ENCODE assay signal across 27 mouse cellular contexts in the genomic region with DNA sequence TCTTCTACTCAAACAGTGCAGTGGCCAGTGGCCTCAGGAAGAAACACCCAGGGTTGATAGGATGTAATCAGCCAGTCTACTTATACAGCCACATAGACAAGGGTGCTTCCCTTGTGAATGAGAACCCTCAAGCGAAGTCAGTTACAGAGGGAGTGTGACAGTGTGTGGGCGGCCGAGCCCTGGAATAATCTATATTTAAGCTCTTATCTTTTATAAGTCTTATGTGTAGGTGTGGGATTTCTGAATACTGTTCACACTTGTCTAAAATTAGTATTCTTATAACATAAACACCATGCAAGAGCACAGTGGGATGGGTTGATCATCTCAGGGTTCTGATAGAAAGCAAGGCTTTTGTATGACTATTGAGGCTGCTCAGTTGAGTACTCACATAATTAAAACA.
DNase-seq lines count a peak whose midpoint lies in the region; ATAC-seq lines count a peak whose summit lies in the region.
"Had no signal": no experiment of that assay in that cellular context is flagged by ENCODE, and none has a peak within 500 bp of the region (broad histone marks: within the 10 kb centered on the region; RNA-seq: fewer than 3 reads in every experiment).

No protein-coding gene starts in this region.

- peak; percentile 69 for DNase-seq in right cerebral cortex, adult 18-20 months
- no peak for DNase-seq in right cerebral cortex, postnatal 4 days
- DNase-seq in frontal cortex, postnatal 36 days (ENCODE audit: low spot score in 2 of 2) = peak; percentile 40 to 79
- DNase-seq in left cerebral cortex, postnatal 25 days (ENCODE audit: low spot score in 2 of 2) = peak; percentile 38 to 85
- peak; percentile 66 for DNase-seq in telencephalon, adult 2 months (ENCODE audit: low read depth, low spot score)
- no peak for DNase-seq in forebrain, embryonic 14.5 days (ENCODE audit: low spot score)
- DNase-seq in kidney, postnatal 25 days = no peak
- DNase-seq in spleen, adult 18-20 months = no peak
- DNase-seq: B cell, adult 2 months; cerebellum, adult 2 months; cerebellum, postnatal 36 days; embryo, embryonic 11 days; heart, postnatal 10 days; layer of hippocampus, postnatal 36 days; liver, embryonic 13.5 days; lung, embryonic 14.5 days had no signal

- no peaks in the 10 kb centered on the region for H3K36me3 ChIP-seq in forebrain, embryonic 14.5 days (ENCODE audit: control insufficient read depth, insufficient read depth, low read length)
- H3K36me3 ChIP-seq: embryonic facial prominence, embryonic 13.5 days; forebrain, embryonic 12.5 days; G1E; heart, embryonic 10.5 days; kidney, embryonic 15.5 days; limb, embryonic 13.5 days; liver, embryonic 13.5 days; midbrain, embryonic 13.5 days had no signal

- peaks cover 16% of the 10 kb centered on the region; the same call in 1 of the 2 replicates for H3K4me1 ChIP-seq in forebrain, embryonic 14.5 days (ENCODE audit: control insufficient read depth, insufficient read depth, low read length)
- H3K4me1 ChIP-seq: embryonic facial prominence, embryonic 13.5 days had no signal

- no peak overlapping the region for H3K4me3 ChIP-seq in forebrain, embryonic 14.5 days (ENCODE audit: low read depth, low read length)
- H3K4me3 ChIP-seq: embryonic facial prominence, embryonic 13.5 days; erythroblast, embryonic 14.5 days; forebrain, embryonic 12.5 days; heart, embryonic 10.5 days; kidney, embryonic 15.5 days; limb, embryonic 13.5 days; liver, embryonic 13.5 days; midbrain, embryonic 13.5 days had no signal

- ATAC-seq in forebrain, embryonic 14.5 days = no peak
- ATAC-seq: intestine, postnatal 0 days; midbrain, embryonic 13.5 days; Patski had no signal

- H3K27me3 ChIP-seq in forebrain, embryonic 14.5 days (replicated peaks; ENCODE audit: control insufficient read depth, insufficient read depth, low read length) = no peaks in the 10 kb centered on the region
- H3K27me3 ChIP-seq: CH12.LX; embryonic facial prominence, embryonic 13.5 days; forebrain, embryonic 12.5 days; kidney, embryonic 15.5 days; limb, embryonic 13.5 days; liver, embryonic 13.5 days; midbrain, embryonic 13.5 days had no signal

- H3K27ac ChIP-seq in forebrain, embryonic 14.5 days (ENCODE audit: low read depth, low read length) = no peak overlapping the region
- H3K27ac ChIP-seq: embryonic facial prominence, embryonic 13.5 days; forebrain, embryonic 12.5 days; heart, embryonic 10.5 days; kidney, embryonic 15.5 days; limb, embryonic 13.5 days; liver, embryonic 13.5 days; midbrain, embryonic 13.5 days had no signal

- no peak overlapping the region for H3K4me2 ChIP-seq in forebrain, embryonic 14.5 days (ENCODE audit: low read length)
- H3K4me2 ChIP-seq: embryonic facial prominence, embryonic 13.5 days; forebrain, embryonic 12.5 days; kidney, embryonic 15.5 days; limb, embryonic 13.5 days; liver, embryonic 13.5 days; lung, embryonic 14.5 days; midbrain, embryonic 13.5 days had no signal

- no peaks in the 10 kb centered on the region for H3K9me3 ChIP-seq in forebrain, embryonic 14.5 days (replicated peaks; ENCODE audit: control insufficient read depth, low read length)
- H3K9me3 ChIP-seq: embryonic facial prominence, embryonic 13.5 days; forebrain, embryonic 12.5 days; heart, embryonic 10.5 days; kidney, embryonic 15.5 days; limb, embryonic 13.5 days; liver, embryonic 13.5 days; midbrain, embryonic 13.5 days had no signal

- H3K9ac ChIP-seq in forebrain, embryonic 14.5 days (ENCODE audit: low read length) = no peak overlapping the region
- H3K9ac ChIP-seq: embryonic facial prominence, embryonic 13.5 days; forebrain, embryonic 12.5 days; kidney, embryonic 15.5 days; limb, embryonic 13.5 days; liver, embryonic 13.5 days; lung, embryonic 14.5 days; midbrain, embryonic 13.5 days had no signal

- intact Hi-C loops in left cerebral cortex, postnatal 25 days (cut with DNase I) = loop anchor here (10.0 kb wide), 1 partner anchor 1933 kb away; no protein-coding TSS in a partner anchor

- WGBS in forebrain, embryonic 14.5 days = 97% methylated on average over 3 of the region's 3 CpGs

Comparison
In these comparisons a context has a peak if more than half of its experiments do, and no peak if none do; other contexts are left out.
1. DNase-seq: peak in right cerebral cortex, adult 18-20 months (single experiment), frontal cortex, postnatal 36 days (2 of 2), left cerebral cortex, postnatal 25 days (2 of 2) and telencephalon, adult 2 months (single experiment); none in right cerebral cortex, postnatal 4 days (single experiment), forebrain, embryonic 14.5 days (single experiment), kidney, postnatal 25 days (0 of 2) and spleen, adult 18-20 months (0 of 2).